Comparison of ENCODE assay signal across 9 mouse cellular contexts in the genomic region with DNA sequence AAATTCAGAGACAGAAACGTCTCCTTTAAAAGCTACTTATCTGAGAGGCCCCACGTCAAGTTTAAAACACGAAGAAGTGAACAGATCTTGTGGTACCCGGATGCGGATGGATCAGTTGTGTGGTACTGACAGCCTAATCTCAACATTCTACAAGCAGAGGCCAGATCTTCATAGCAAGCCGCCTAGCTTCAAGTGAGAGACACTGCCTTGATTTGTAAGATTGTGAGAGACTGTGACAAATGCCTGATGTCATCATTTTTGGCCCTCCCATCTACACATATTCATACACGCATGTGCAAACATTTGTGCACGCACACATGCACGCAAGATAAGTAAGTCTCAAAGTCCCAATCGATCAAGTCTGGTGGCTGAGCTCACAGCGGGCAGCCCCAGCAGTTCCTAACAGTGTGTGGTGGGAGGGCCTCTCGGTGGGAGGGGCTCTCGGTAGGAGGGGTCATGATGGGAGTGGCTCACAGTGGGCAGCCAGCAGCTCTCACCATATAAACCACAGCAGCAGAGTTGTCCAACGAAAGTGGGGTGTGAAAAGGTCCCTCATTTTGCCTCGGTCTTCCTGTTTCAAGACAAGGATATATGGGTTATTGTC. TPM values are rescaled to one million over a fixed set of nuclear protein-coding genes. Genes with fewer than 3 reads are reported as not detected.
A peak's percentile ranks its signal among the peaks of the same experiment; 100 is the strongest.
DNase-seq lines count a peak whose midpoint lies in the region; ATAC-seq lines count a peak whose summit lies in the region.
"Had no signal": no experiment of that assay in that cellular context is flagged by ENCODE, and none has a peak within 500 bp of the region (broad histone marks: within the 10 kb centered on the region; RNA-seq: fewer than 3 reads in every experiment).

No protein-coding gene starts in this region.

- no peaks in the 10 kb centered on the region for H3K36me3 ChIP-seq in limb, embryonic 10.5 days

- intact Hi-C loops in left cerebral cortex, postnatal 14 days (cut with DNase I): no loop called here

- no peaks in the 10 kb centered on the region for H3K9me3 ChIP-seq in limb, embryonic 10.5 days (replicated peaks)

- no peak overlapping the region for H3K4me3 ChIP-seq in limb, embryonic 10.5 days

- no peak overlapping the region for H3K27ac ChIP-seq in limb, embryonic 10.5 days

- ATAC-seq in megakaryocyte-erythroid progenitor cell, adult 5-6 weeks (replicated peaks; ENCODE audit: low FRiP score, low TSS enrichment, poor library complexity, severe bottlenecking): peak; percentile 95

- no peaks in the 10 kb centered on the region for H3K27me3 ChIP-seq in limb, embryonic 10.5 days (ENCODE audit: low read depth, poor library complexity, severe bottlenecking)

- peak; percentile 36 to 55 for DNase-seq in kidney, adult 8-10 months
- no peak for DNase-seq in kidney, adult 18-20 months
- peak; percentile 85 for DNase-seq in ZHBTc4 (ENCODE audit: low read depth, low spot score)
- peak; percentile 11 for DNase-seq in gastrocnemius, postnatal 25 days
- peak; percentile 38 for DNase-seq in limb, embryonic 10.5 days (ENCODE audit: low spot score)
- no peak for DNase-seq in frontal cortex, adult 2 months (ENCODE audit: extremely low spot score in 1 of 2, low spot score in 1 of 2)
- no peak for DNase-seq in left cerebral cortex, postnatal 14 days (ENCODE audit: low spot score in 2 of 2)

- peaks cover 20% of the 10 kb centered on the region for H3K4me1 ChIP-seq in limb, embryonic 10.5 days

- 22% methylated on average over 15 of the region's 15 CpGs for WGBS in limb, embryonic 10.5 days

RNA-seq across cellular contexts. Expression of a gene that starts 23.8 kb away (rescaled TPM):
- total RNA-seq in gastrocnemius, postnatal 25 days (2021): 1 to 10 TPM; 6.8 to 7.2 TPM
- 12.7 and 15.5 TPM in 2 replicates for polyA plus RNA-seq in limb, embryonic 10.5 days (2016; fragmentation: Nextera tagmentation; extraction: Ambion mirVana)
- 5.7 and 11.0 TPM in 2 replicates for total RNA-seq in megakaryocyte-erythroid progenitor cell, adult 5-6 weeks (2014; fragmentation: Nextera tagmentation)
- 3.5 and 12.2 TPM in 2 replicates for total RNA-seq in megakaryocyte-erythroid progenitor cell, adult 5-6 weeks (2017)
- 31.5 and 34.5 TPM in 2 replicates for polyA plus RNA-seq in frontal cortex, adult 2 months (2012; rRNA removed)
- 10 to 100 TPM; 29.6 to 34.6 TPM for total RNA-seq in left cerebral cortex, postnatal 14 days (2021)

RNA-seq across cellular contexts. Expression of a gene that starts 37.9 kb away (rescaled TPM):
- total RNA-seq in gastrocnemius, postnatal 25 days (2021): not detected
- polyA plus RNA-seq in limb, embryonic 10.5 days (2016; fragmentation: Nextera tagmentation; extraction: Ambion mirVana): not detected in 2 replicates
- not detected in 2 replicates for total RNA-seq in megakaryocyte-erythroid progenitor cell, adult 5-6 weeks (2014; fragmentation: Nextera tagmentation)
- not detected in 2 replicates for total RNA-seq in megakaryocyte-erythroid progenitor cell, adult 5-6 weeks (2017)
- 0.15 and 0.18 TPM in 2 replicates for polyA plus RNA-seq in frontal cortex, adult 2 months (2012; rRNA removed)
- total RNA-seq in left cerebral cortex, postnatal 14 days (2021): not detected
- polyA plus RNA-seq: brain, embryonic 14.5 days had no signal

RNA-seq across cellular contexts. Expression of a gene that starts 47.7 kb away (rescaled TPM):
- 1 to 10 TPM; 6.5 to 6.7 TPM for total RNA-seq in gastrocnemius, postnatal 25 days (2021)
- polyA plus RNA-seq in limb, embryonic 10.5 days (2016; fragmentation: Nextera tagmentation; extraction: Ambion mirVana): 13.6 and 16.4 TPM in 2 replicates
- 12.5 and 20.6 TPM in 2 replicates for total RNA-seq in megakaryocyte-erythroid progenitor cell, adult 5-6 weeks (2014; fragmentation: Nextera tagmentation)
- total RNA-seq in megakaryocyte-erythroid progenitor cell, adult 5-6 weeks (2017): 3.7 and 5.1 TPM in 2 replicates
- 12.1 and 12.5 TPM in 2 replicates for polyA plus RNA-seq in frontal cortex, adult 2 months (2012; rRNA removed)
- total RNA-seq in left cerebral cortex, postnatal 14 days (2021): 10 to 100 TPM; 19.7 to 21.4 TPM

RNA-seq across cellular contexts. Expression of a gene that starts 49.9 kb away (rescaled TPM):
- total RNA-seq in gastrocnemius, postnatal 25 days (2021): not detected
- 0.08 TPM in 1 of 2 replicates, not detected in the other for polyA plus RNA-seq in limb, embryonic 10.5 days (2016; fragmentation: Nextera tagmentation; extraction: Ambion mirVana)
- total RNA-seq in megakaryocyte-erythroid progenitor cell, adult 5-6 weeks (2014; fragmentation: Nextera tagmentation): not detected in 2 replicates
- not detected in 2 replicates for total RNA-seq in megakaryocyte-erythroid progenitor cell, adult 5-6 weeks (2017)
- 105 and 113 TPM in 2 replicates for polyA plus RNA-seq in frontal cortex, adult 2 months (2012; rRNA removed)
- total RNA-seq in left cerebral cortex, postnatal 14 days (2021): 100 to 1,000 TPM; 191 to 211 TPM

Comparison
In these comparisons a context has a peak if more than half of its experiments do, and no peak if none do; other contexts are left out.
1. DNase-seq: peak in kidney, adult 8-10 months (2 of 2), ZHBTc4 (single experiment), gastrocnemius, postnatal 25 days (single experiment) and limb, embryonic 10.5 days (single experiment); none in kidney, adult 18-20 months (single experiment), frontal cortex, adult 2 months (0 of 2) and left cerebral cortex, postnatal 14 days (0 of 2).